Mouse (Mus musculus) erythroblast, embryonic 14.5 days (primary cell): ENCODE data around the gene Tamm41.

Source experiments
- GATA1 ChIP-seq: IDR thresholded peaks from 2 replicates; pipeline ENCODE4 v1.6.1; 2012; ENCODE audit warnings: low read length, inconsistent platforms, mixed read lengths
- TAL1 ChIP-seq: IDR thresholded peaks from 3 replicates; pipeline ENCODE4 v1.6.1; 2012; ENCODE audit warnings: low read length, inconsistent platforms, mixed read lengths

GRCm38 (mm10) chr6:115065411-115066241, 27.9 kb upstream of the Tamm41 start:
- TF ChIP-seq GATA1 (no peak), TAL1 (no peak)
